Mouse (Mus musculus) spleen, adult 2 months (tissue): ENCODE results near the gene Gbgt1.

ENCODE experiments used
- CTCF ChIP-seq: fragments of 200-500 bp; IDR thresholded peaks from 2 replicates; pipeline ENCODE4 v1.5.1; 2011; ENCODE audit warnings: mild to moderate bottlenecking, inconsistent platforms; ENCODE audit not compliant: insufficient read depth, insufficient read length, insufficient replicate concordance; ENCODE audit errors: extremely low read depth
- POLR2A ChIP-seq: fragments of 200-500 bp; IDR thresholded peaks from 2 replicates; pipeline ENCODE4 v1.6.1; 2011; ENCODE audit warnings: low read depth, low read length, inconsistent platforms

GRCm38 (mm10) chr2:28549157-28549556, 52.5 kb downstream of the Gbgt1 start:
- no peak for TF ChIP-seq POLR2A
- TF ChIP-seq CTCF, result no peak
